Mouse (Mus musculus) small intestine, adult 2 months (tissue): ENCODE results near the gene Actl11.

ENCODE experiments used
- CTCF ChIP-seq: fragments of 200-500 bp; IDR thresholded peaks from 2 replicates; pipeline ENCODE4 v1.5.1; 2012; ENCODE audit warnings: low read depth, mild to moderate bottlenecking, control low read depth, inconsistent platforms, low read length, moderate library complexity, mixed read lengths; ENCODE audit not compliant: insufficient replicate concordance, insufficient read length; ENCODE audit errors: extremely low read depth
- POLR2A ChIP-seq: fragments of 200-500 bp; IDR thresholded peaks from 2 replicates; pipeline ENCODE4 v1.6.1; 2012; ENCODE audit warnings: low read depth, mild to moderate bottlenecking, control low read depth, inconsistent platforms, low read length, moderate library complexity

GRCm38 (mm10) chr9:107888267-107888850 lies 39.9 kb upstream of the Actl11 start:
- TF ChIP-seq CTCF (no peak), POLR2A (peak; percentile 41; the same call in 1 of the 2 replicates)
